Mouse (Mus musculus): ENCODE measurements around the gene Tenm3.

DNA sequence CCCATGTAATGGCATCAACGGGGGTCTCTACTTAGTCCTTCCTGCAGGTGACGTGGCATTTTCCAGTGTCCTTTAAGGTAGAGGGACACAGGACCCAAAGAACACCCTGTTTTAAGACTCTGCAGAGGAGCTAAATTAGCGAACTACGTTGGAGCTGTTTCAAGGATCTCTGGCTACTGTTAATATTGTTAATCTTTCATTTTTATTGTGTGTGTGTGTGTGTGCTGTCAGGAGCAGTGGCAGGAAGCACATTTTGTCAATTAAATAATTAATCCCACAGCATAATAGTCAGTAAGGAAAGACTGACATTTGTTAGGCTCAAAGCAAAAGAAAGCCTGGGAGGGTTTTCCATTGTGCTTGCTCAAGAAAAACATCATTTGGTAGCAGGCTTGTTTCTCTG lies 172.4 kb downstream of the Tenm3 start:
- TF ChIP-seq MAX (IDR thresholded peaks at IDR 0.05; ENCODE audit: low read depth) (no peak), CEBPB (IDR thresholded peaks at IDR 0.05; ENCODE audit: insufficient read depth, poor library complexity, severe bottlenecking) (no peak), POLR2AphosphoS2 (IDR thresholded peaks at IDR 0.05; ENCODE audit: insufficient read length, low read depth) (no peak), POLR2A (IDR thresholded peaks at IDR 0.05; ENCODE audit: insufficient read length, low read depth) (no peak), MYOD1 (IDR thresholded peaks at IDR 0.05; ENCODE audit: control insufficient read depth in 1 of 3, insufficient read length in 2 of 3, low read depth in 2 of 3) (no peak), TCF12 (IDR thresholded peaks at IDR 0.05; ENCODE audit: insufficient read depth, poor library complexity, severe bottlenecking) (no peak), E2F4 (IDR thresholded peaks at IDR 0.05; ENCODE audit: insufficient read depth) (no peak), MYOG (IDR thresholded peaks at IDR 0.05; ENCODE audit: control insufficient read depth in 1 of 3, insufficient read depth in 1 of 3, insufficient read length in 2 of 3, low read depth in 2 of 3) (no peak), USF1 (IDR thresholded peaks at IDR 0.05; ENCODE audit: low read depth) (no peak), SRF (IDR thresholded peaks at IDR 0.05; ENCODE audit: control insufficient read depth, insufficient read length, low read depth) (no peak), TCF3 (IDR thresholded peaks at IDR 0.05; ENCODE audit: insufficient read length, low read depth) (no peak), REST (IDR thresholded peaks at IDR 0.05; ENCODE audit: insufficient read depth, insufficient read length) (no peak)
